Mouse (Mus musculus): Measurements from ENCODE around the gene Safb.

DNA sequence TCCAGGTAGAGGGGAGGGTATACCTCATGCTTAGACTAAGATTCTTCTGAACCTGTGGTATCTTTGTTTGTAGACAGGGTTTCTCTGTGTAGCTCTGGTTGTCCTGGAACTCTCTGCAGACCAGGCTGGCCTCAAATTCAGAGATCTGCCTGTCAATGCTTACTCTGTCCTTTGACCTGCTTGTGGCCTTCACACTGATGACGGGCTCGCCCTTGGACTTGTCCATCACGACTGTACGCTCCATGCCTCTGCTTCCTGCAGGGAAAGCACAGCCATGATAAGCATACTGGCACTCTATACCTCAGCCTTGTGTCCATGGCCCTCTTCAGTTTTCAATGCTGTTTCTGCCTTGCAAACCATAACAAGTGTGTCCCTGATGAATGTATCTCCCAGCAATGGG lies 17.3 kb upstream of the Safb start:
- TF ChIP-seq CTCF (IDR thresholded peaks at IDR 0.05; ENCODE audit: low read depth) (no peak), EP300 (IDR thresholded peaks at IDR 0.05; ENCODE audit: low read depth) (no peak)

All from liver, embryonic 14.5 days (tissue).